Mouse (Mus musculus): ENCODE data around the gene Gm14226.

- peak; percentile 48 for TF ChIP-seq POLR2A (IDR thresholded peaks at IDR 0.05; ENCODE audit: insufficient read depth, low read depth, low read length)
- no peak for TF ChIP-seq CTCF (IDR thresholded peaks at IDR 0.05; ENCODE audit: insufficient read depth, low read depth, low read length)
Observed at GRCm38 (mm10) chr2:155073978-155074765, 56.1 kb downstream of the Gm14226 start, which contains the start of gene Ahcy.
